Mouse (Mus musculus) stomach, embryonic 15.5 days (tissue): Measurements from ENCODE around the gene Inhbb. TPM values are rescaled to one million over a fixed set of nuclear protein-coding genes. Genes with fewer than 3 reads are reported as not detected.

Experiments
- ATAC-seq: fragments of 200-750 bp; cut with Nextera tagmentation; 2 replicates; pipeline ENCODE4 v1.8.0; 2017; ENCODE audit warnings: low read depth, moderate number of reproducible peaks, moderate TSS enrichment; ENCODE audit not compliant: insufficient read depth, low FRiP score
- H3K27ac ChIP-seq: fragments of 300-500 bp; sonication (generic); 2 replicates; pipeline ENCODE4 v1.5.1; 2015; ENCODE audit warnings: mild to moderate bottlenecking, inconsistent platforms
- H3K27me3 ChIP-seq: fragments of 300-500 bp; sonication (generic); replicated peaks from 2 replicates; pipeline ENCODE4 v1.6.1; 2015; ENCODE audit warnings: inconsistent platforms
- H3K36me3 ChIP-seq: fragments of 300-500 bp; sonication (generic); 2 replicates; pipeline ENCODE4 v1.6.1; 2015; ENCODE audit warnings: inconsistent platforms
- H3K4me1 ChIP-seq: fragments of 300-500 bp; sonication (generic); 2 replicates; pipeline ENCODE4 v1.6.1; 2015; ENCODE audit warnings: inconsistent platforms
- H3K4me2 ChIP-seq: fragments of 300-500 bp; sonication (generic); 2 replicates; pipeline ENCODE4 v1.6.1; 2015; ENCODE audit warnings: mild to moderate bottlenecking, inconsistent platforms
- H3K4me3 ChIP-seq: fragments of 300-500 bp; sonication (generic); replicated peaks from 2 replicates; pipeline ENCODE4 v1.5.1; 2015; ENCODE audit warnings: inconsistent platforms
- H3K9ac ChIP-seq: fragments of 300-500 bp; sonication (generic); 2 replicates; pipeline ENCODE4 v1.6.1; 2015; ENCODE audit warnings: inconsistent platforms
- H3K9me3 ChIP-seq: fragments of 300-500 bp; sonication (generic); 2 replicates; pipeline ENCODE4 v1.6.1; 2016; ENCODE audit warnings: inconsistent platforms
- WGBS: fragments of 180-500 bp; shearing (Covaris S2); methylation state at CpG from one replicate; pipeline ENCODE4 v1.1.7; 2015; 5-methylcytosine and 5-hydroxymethylcytosine counted together
- polyA plus RNA-seq: library from polyadenylated mRNA; unstranded; fragments of >200 nt; fragmentation: Nextera tagmentation; extraction: Ambion mirVana; gene quantifications from 2 replicates; pipeline ENCODE4 v1.2.1, GENCODE M21; 2015

Gene Inhbb
- polyA plus RNA-seq, 1 experiment from 2014 or later: 1.2 TPM

- Histone ChIP-seq H3K4me1 (peaks cover 20% of the 10 kb centered on the region), H3K4me2 (no peak overlapping the region), H3K9me3 (no peaks in the 10 kb centered on the region), H3K9ac (no peak overlapping the region), H3K27ac (no peak overlapping the region), H3K36me3 (no peaks in the 10 kb centered on the region), H3K4me3 (no peak overlapping the region), H3K27me3 (peaks cover 57% of the 10 kb centered on the region)
- WGBS: 68% methylated on average over 8 of the region's 8 CpGs
- no peak for ATAC-seq
Observed at GRCm38 (mm10) chr1:119417991-119418390, 4.1 kb downstream of the Inhbb start.

- peaks cover 18% of the 10 kb centered on the region for H3K4me1 ChIP-seq
- no peak overlapping the region for H3K4me2 ChIP-seq
- no peaks in the 10 kb centered on the region for H3K9me3 ChIP-seq
- ATAC-seq: no peak
- peaks cover 53% of the 10 kb centered on the region for H3K27me3 ChIP-seq
- H3K9ac ChIP-seq: no peak overlapping the region
- 76% methylated on average over 20 of the region's 20 CpGs for WGBS
- no peaks in the 10 kb centered on the region for H3K36me3 ChIP-seq
- H3K4me3 ChIP-seq: no peak overlapping the region
- no peak overlapping the region for H3K27ac ChIP-seq
Observed at GRCm38 (mm10) chr1:119417542-119417941, 4.5 kb downstream of the Inhbb start.

GRCm38 (mm10) chr1:119416610-119417009 is 5.4 kb downstream of the Inhbb start:
- ATAC-seq: no peak
- Histone ChIP-seq H3K27ac (no peak overlapping the region), H3K27me3 (peaks cover 46% of the 10 kb centered on the region), H3K4me1 (peaks cover 10% of the 10 kb centered on the region), H3K36me3 (no peaks in the 10 kb centered on the region), H3K4me2 (no peak overlapping the region), H3K4me3 (no peak overlapping the region), H3K9me3 (no peaks in the 10 kb centered on the region), H3K9ac (no peak overlapping the region)
- 90% methylated on average over 8 of the region's 8 CpGs for WGBS

- Histone ChIP-seq H3K27me3 (peaks cover 41% of the 10 kb centered on the region), H3K27ac (no peak overlapping the region), H3K4me2 (no peak overlapping the region), H3K4me1 (peaks cover 10% of the 10 kb centered on the region), H3K36me3 (no peaks in the 10 kb centered on the region), H3K4me3 (no peak overlapping the region), H3K9ac (no peak overlapping the region), H3K9me3 (no peaks in the 10 kb centered on the region)
- WGBS: 59% methylated on average over 7 of the region's 7 CpGs
- no peak for ATAC-seq
Observed at GRCm38 (mm10) chr1:119416177-119416576, 5.9 kb downstream of the Inhbb start.

GRCm38 (mm10) chr1:119415151-119415550 is 6.9 kb downstream of the Inhbb start:
- no peak overlapping the region for H3K4me2 ChIP-seq
- no peak overlapping the region for H3K9ac ChIP-seq
- no peaks in the 10 kb centered on the region for H3K9me3 ChIP-seq
- H3K27ac ChIP-seq: no peak overlapping the region
- peaks cover 3% of the 10 kb centered on the region for H3K4me1 ChIP-seq
- no peak for ATAC-seq
- H3K4me3 ChIP-seq: no peak overlapping the region
- no peaks in the 10 kb centered on the region for H3K36me3 ChIP-seq
- 78% methylated on average over 8 of the region's 8 CpGs for WGBS
- H3K27me3 ChIP-seq: peaks cover 31% of the 10 kb centered on the region

DNA sequence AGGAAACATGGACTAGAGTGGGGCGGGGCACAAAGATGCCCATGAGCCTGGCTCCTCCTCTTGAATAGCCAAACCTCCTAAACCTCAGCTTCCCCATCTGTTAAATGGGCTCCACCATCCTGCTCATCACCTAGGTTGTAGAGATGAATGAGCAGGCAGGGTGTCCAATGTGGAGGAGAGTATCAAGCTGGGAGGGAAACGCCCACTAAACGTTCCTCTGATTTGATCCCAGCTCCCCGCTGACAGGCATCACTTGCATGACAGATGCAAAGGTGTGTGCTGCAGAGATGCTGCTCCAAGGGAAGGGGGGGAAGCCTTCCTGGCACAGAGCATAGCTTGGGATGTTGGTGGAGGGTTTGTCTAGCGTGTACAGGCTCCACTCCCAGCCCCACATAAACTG is 11.4 kb downstream of the Inhbb start:
- 0 out of 2 replicates have a peak, but pooled peaks cover 7% of the 10 kb centered on the region for H3K4me1 ChIP-seq
- no peak overlapping the region for H3K4me3 ChIP-seq
- H3K9ac ChIP-seq: no peak overlapping the region
- H3K27ac ChIP-seq: no peak overlapping the region
- ATAC-seq: no peak
- H3K27me3 ChIP-seq: no peaks in the 10 kb centered on the region
- 79% methylated on average over 5 of the region's 5 CpGs for WGBS
- H3K4me2 ChIP-seq: no peak overlapping the region
- no peaks in the 10 kb centered on the region for H3K9me3 ChIP-seq
- no peaks in the 10 kb centered on the region for H3K36me3 ChIP-seq

- H3K27ac ChIP-seq: no peak overlapping the region
- no peak for ATAC-seq
- H3K9me3 ChIP-seq: no peaks in the 10 kb centered on the region
- no peak overlapping the region for H3K9ac ChIP-seq
- no peak overlapping the region for H3K4me3 ChIP-seq
- 46% methylated on average over 5 of the region's 5 CpGs for WGBS
- 0 out of 2 replicates have a peak, but pooled peaks cover 7% of the 10 kb centered on the region for H3K4me1 ChIP-seq
- H3K36me3 ChIP-seq: no peaks in the 10 kb centered on the region
- H3K4me2 ChIP-seq: no peak overlapping the region
- no peaks in the 10 kb centered on the region for H3K27me3 ChIP-seq
Observed at GRCm38 (mm10) chr1:119409599-119410168, 12.4 kb downstream of the Inhbb start.

GRCm38 (mm10) chr1:119409106-119409505 is 12.9 kb downstream of the Inhbb start:
- Histone ChIP-seq H3K36me3 (no peaks in the 10 kb centered on the region), H3K27me3 (no peaks in the 10 kb centered on the region), H3K4me3 (no peak overlapping the region), H3K27ac (no peak overlapping the region), H3K9me3 (no peaks in the 10 kb centered on the region), H3K4me2 (no peak overlapping the region), H3K4me1 (0 out of 2 replicates have a peak, but pooled peaks cover 7% of the 10 kb centered on the region), H3K9ac (no peak overlapping the region)
- ATAC-seq: no peak
- WGBS: 66% methylated on average over 7 of the region's 7 CpGs

GRCm38 (mm10) chr1:119407691-119408315 is 14.2 kb downstream of the Inhbb start:
- H3K4me3 ChIP-seq: no peak overlapping the region
- H3K4me2 ChIP-seq: no peak overlapping the region
- H3K36me3 ChIP-seq: no peaks in the 10 kb centered on the region
- 0 out of 2 replicates have a peak, but pooled peaks cover 7% of the 10 kb centered on the region for H3K4me1 ChIP-seq
- H3K27ac ChIP-seq: no peak overlapping the region
- no peak overlapping the region for H3K9ac ChIP-seq
- no peak for ATAC-seq
- 40% methylated on average over 6 of the region's 6 CpGs for WGBS
- H3K27me3 ChIP-seq: no peaks in the 10 kb centered on the region
- no peaks in the 10 kb centered on the region for H3K9me3 ChIP-seq

GRCm38 (mm10) chr1:119404798-119405197 is 17.2 kb downstream of the Inhbb start:
- Histone ChIP-seq H3K4me2 (no peak overlapping the region), H3K9ac (no peak overlapping the region), H3K4me1 (0 out of 2 replicates have a peak, but pooled peaks cover 5% of the 10 kb centered on the region), H3K9me3 (no peaks in the 10 kb centered on the region), H3K27ac (no peak overlapping the region), H3K36me3 (no peaks in the 10 kb centered on the region), H3K27me3 (no peaks in the 10 kb centered on the region), H3K4me3 (no peak overlapping the region)
- no peak for ATAC-seq
- 43% methylated on average over 3 of the region's 3 CpGs for WGBS

- Histone ChIP-seq H3K4me1 (0 out of 2 replicates have a peak, but pooled peaks cover under 1% of the 10 kb centered on the region), H3K9me3 (no peaks in the 10 kb centered on the region), H3K36me3 (no peaks in the 10 kb centered on the region), H3K4me3 (no peak overlapping the region), H3K27ac (no peak overlapping the region), H3K4me2 (no peak overlapping the region), H3K27me3 (no peaks in the 10 kb centered on the region), H3K9ac (no peak overlapping the region)
- ATAC-seq: no peak
- 71% methylated on average over 4 of the region's 4 CpGs for WGBS
Observed at GRCm38 (mm10) chr1:119404341-119404740, 17.7 kb downstream of the Inhbb start.

GRCm38 (mm10) chr1:119401249-119401648 is 20.8 kb downstream of the Inhbb start:
- Histone ChIP-seq H3K9me3 (no peaks in the 10 kb centered on the region), H3K27ac (no peak overlapping the region), H3K36me3 (no peaks in the 10 kb centered on the region), H3K27me3 (no peaks in the 10 kb centered on the region), H3K9ac (no peak overlapping the region), H3K4me1 (no peaks in the 10 kb centered on the region), H3K4me2 (no peak overlapping the region), H3K4me3 (no peak overlapping the region)
- no peak for ATAC-seq
- 70% methylated on average over 4 of the region's 4 CpGs for WGBS
